Mouse (Mus musculus) cerebellum, adult 8-10 months (tissue): ENCODE measurements around the gene Gcnt2.
"Not testable (repeated sequence)": the region's sequence is repeated elsewhere in the genome, so short reads cannot be mapped to it uniquely, and the experiment has no call there.

Experiments used
- DNase-seq: peaks from one replicate; pipeline ENCODE4 v3.0.0; 2022

The Gcnt2 gene

DNA sequence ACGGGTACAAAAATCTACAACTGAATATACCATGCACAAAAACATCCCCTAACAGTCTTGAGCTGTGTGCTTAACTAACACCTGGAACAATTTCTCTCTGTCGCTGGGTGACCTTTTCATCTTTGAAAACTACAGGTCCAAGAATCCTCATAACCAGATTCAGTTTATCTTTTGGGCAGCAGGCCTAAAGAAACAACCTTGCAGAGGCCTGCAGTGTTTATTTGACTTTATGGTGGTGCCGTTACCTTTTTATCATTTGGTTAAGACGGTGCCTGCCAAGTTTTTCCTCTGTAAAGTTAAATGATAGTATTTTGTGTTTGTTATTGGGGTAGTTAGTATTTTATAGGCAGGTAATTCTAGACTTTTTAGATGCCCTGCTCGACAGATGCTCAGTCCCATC, 15.9 kb downstream of the Gcnt2 start:
- no peak for DNase-seq

DNA sequence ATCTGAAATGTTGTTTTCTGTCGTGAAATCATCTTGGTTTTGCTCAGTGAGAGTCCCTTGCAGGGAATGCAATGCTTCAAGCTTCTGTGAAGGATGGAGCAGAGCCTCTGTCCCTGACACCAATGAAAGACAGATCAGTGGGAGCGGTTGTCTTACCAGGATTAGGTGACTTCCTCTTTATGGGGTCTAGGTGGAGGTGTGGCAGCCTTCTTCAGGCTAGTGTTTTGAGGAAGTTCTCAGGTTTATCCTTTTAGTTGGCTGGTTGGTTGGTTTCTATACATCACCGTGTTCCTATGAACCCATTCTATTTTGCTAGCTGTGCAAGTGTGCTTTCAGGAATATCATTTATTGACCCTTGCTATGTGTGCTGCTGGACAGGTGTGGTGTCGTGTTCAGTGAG, 18.0 kb downstream of the Gcnt2 start:
- no peak for DNase-seq

DNA sequence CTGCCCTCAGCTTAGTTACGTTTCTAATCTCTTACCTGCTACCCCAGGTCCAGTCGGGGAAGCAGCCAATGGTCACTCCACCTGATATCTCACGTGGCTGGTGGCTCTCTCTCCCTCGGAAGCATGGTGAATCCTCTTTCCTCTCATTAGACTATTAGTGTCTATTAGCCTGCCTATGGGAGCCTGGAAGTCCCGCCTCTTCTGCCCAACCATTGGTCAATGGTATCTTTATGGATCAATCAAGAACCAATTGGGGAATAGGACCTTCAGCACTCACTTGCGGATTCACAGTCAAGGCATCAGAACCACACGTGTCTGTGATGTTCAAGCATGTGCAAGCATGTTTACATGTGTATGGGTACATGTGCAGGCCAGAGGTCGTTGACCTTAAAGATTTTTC, 21.0 kb downstream of the Gcnt2 start:
- DNase-seq, result no peak

- DNase-seq, result no peak
Observed at GRCm38 (mm10) chr13:40882606-40883005, 23.1 kb downstream of the Gcnt2 start.

DNA sequence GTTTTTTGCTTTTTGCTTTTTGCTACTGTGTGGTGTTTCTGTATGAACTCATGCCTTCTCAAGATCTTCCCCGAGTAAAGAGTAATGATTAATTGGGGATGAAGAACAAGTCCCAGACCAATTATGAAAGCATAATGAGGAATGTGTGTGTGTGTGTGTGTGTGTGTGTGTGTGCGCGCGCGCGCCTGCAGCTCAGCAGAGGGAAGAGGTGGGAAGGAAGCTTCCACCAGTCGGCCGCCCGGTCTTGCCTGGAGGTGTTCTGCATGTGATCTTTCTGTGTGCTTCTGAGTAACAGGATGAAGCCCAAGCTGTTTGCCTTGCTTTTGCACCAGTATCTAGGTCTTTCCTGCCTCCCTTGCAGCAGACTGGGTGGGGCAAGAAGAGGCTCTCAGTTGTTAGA, 24.3 kb downstream of the Gcnt2 start:
- no peak for DNase-seq

DNA sequence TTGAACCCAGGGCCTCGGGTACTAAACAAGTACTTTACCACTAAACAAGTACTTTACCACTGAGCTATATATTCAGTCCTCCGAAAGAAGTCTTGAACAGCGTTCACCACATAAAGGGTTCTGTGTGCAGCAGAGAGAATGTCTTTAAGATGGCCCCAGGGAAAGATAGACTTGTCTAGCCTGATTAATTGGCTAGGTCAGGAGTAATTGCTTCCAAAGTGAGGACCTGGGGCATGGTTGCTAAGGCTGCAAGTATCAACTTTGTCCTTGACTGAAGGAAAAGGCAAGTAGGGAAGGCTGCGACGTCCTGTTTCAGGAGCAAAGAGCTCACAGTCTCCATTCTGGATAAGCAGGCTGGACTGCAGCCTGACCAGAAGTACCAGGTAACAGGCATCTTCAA, 25.3 kb downstream of the Gcnt2 start:
- no peak for DNase-seq

DNA sequence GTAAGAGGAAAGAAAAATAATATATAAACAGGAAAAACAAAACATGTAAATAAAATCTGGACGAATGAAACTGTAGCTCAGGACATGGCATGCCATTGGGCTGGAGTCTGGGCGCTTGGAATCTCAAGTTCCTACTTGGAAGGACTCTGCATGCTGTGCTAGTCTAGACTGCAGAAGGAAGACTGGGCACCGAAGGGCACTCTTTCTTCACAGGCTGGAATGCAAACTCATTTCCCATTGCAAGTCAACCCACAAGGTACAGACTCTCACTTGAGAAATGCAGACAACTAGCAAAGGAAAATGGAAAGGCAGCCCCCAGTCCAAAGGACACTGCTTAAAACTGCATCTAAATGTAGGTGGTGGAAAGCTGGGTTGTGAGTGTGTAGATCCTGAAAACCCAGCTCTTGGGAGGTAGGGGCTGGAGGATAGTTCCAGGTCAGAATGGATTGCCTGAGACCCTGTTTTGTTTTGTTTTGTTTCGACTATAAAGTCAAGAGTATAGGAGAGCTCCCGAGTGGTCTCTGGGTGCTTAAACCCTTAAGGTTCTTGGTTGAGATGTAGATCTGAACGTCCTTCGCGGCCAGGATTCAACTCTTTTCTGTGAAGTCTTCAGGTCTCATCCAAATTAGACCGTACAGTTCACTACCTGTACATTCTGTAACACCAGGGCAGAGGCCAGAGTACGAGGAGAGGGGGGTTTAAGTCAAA, 26.5 kb downstream of the Gcnt2 start:
- no peak for DNase-seq

DNA sequence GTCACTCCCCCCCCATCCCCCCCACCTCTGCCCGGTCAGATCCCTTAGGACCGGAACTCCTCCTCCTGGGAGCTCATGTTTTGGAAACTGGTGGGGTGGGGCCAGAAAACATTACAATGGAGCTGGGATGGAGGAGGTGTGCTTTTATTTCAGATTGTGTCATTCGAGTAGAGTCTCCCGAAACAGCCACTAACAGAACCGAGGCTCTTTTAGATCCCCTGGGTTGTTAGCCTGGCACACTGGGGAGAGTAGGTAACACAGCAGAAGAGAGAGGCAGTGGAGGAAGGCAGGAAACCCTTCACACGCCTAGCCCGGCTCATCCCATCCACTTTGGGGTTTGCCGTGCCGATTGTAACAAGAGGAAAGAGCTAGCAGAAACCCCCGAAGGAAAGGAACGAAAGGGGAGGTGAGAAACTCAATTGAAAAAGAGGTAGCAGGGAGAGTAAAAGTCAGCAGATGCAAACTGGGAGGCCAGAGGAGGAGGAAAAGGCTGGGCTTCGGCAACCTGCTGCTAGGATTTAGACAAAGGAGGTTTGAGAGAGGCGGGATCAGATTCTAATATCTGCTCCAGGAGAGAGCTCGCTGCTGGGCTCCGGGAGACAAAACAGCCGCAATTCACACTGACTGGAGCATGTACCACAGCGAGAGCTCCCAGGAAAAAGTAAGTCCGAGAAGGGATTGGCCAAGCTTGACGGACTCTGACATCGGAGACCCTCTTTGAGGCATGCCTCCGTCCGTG, 27.3 kb downstream of the Gcnt2 start:
- no peak for DNase-seq

GRCm38 (mm10) chr13:40890595-40890994, 31.0 kb downstream of the Gcnt2 start:
- DNase-seq, result no peak

DNA sequence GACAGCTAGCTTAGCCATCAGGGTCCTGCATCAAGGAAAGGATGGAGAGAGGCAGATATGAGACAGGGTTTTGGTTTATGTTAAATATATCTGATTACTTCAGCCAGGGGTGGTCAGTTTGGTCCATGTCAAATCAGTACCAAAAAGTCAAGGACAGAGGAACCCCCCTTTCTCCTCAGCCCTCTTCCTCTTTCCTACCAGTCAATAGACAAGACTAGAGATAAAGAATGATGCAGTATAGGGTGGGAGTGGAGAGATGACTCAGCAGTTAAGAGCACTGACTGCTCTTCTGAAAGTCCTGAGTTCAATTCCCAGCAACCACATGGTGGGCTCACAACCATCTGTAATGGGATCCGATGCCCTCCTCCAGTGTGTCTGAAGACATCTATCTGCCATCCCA, 31.8 kb downstream of the Gcnt2 start:
- DNase-seq, result not testable (repeated sequence)

- no peak for DNase-seq
Observed at GRCm38 (mm10) chr13:40892043-40892442, 32.5 kb downstream of the Gcnt2 start.

GRCm38 (mm10) chr13:40892547-40892946, 33.0 kb downstream of the Gcnt2 start:
- no peak for DNase-seq

- no peak for DNase-seq
Observed at GRCm38 (mm10) chr13:40893573-40893972, 34.0 kb downstream of the Gcnt2 start.

GRCm38 (mm10) chr13:40898049-40898690, 38.6 kb downstream of the Gcnt2 start:
- DNase-seq, result not testable (repeated sequence)

DNA sequence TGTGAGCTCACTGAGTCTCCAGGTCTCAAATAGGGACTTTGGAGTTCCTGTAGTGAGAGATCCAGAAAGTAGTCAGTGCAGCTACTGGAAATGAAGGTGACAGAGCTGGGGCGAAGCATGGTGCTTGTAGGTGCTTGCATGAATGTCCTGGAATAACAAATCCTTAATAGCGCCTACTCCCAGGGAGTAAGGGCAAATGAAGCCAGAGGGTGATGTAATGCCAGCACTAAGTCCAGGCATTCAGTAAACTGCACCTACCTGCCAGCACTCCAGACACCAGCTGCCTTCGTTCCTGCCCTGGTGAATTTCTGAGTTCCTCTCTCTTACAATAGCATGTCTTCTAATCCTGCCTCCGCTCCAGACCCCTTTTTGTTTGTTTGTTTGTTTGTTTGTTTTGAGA, 39.1 kb downstream of the Gcnt2 start:
- DNase-seq, result no peak

GRCm38 (mm10) chr13:40899349-40899993, 39.9 kb downstream of the Gcnt2 start:
- no peak for DNase-seq

DNA sequence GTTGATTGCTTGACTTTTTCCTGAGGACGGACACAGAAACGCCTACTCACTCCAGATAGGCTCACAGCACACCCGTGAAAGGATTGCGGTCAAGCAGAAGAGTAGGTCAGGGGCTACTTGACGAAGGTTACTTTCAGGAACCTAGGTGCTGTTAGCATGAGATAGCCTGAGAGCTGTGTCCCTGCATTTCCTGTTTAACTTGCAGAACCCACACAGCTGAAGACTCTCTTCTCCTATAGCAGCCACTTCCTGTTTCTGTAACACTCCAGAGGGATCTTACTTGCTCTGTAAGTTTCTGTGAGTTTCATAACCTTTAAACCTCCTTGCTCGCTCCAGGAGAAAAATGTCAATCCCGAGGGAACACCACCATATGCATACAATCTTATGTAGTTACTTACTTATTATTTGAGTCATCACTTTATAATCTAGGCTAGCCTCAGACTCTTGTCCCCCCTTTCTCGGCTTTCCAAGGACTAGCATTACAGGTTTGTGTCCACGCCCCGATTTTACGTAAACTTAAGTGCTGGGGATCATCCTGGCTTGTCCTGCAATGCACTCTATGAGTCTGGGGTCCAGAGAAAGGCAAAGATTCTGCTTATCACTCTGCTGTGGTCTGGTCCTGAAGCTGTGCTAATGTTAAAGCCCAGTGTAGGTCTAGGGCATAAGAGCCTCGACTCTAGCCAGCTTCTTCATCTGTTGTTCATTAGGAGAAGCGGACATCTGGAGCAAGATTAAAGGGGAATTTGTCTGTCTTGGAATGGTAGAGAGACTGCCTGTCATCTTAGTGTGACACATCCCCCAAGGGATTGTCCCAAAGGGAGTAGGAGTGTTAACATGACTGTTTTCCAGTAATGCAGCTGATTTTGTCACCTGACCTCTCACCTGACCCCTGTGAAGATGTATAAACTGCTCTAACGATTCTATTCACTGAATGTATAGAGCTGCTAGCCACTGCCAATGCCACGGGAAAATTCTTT, 40.7 kb downstream of the Gcnt2 start:
- DNase-seq, result no peak

GRCm38 (mm10) chr13:40901263-40901662, 41.7 kb downstream of the Gcnt2 start:
- DNase-seq, result no peak

- no peak for DNase-seq
Observed at GRCm38 (mm10) chr13:40901831-40902459, 42.4 kb downstream of the Gcnt2 start.

- no peak for DNase-seq
Observed at GRCm38 (mm10) chr13:40904080-40904479, 44.5 kb downstream of the Gcnt2 start.

DNA sequence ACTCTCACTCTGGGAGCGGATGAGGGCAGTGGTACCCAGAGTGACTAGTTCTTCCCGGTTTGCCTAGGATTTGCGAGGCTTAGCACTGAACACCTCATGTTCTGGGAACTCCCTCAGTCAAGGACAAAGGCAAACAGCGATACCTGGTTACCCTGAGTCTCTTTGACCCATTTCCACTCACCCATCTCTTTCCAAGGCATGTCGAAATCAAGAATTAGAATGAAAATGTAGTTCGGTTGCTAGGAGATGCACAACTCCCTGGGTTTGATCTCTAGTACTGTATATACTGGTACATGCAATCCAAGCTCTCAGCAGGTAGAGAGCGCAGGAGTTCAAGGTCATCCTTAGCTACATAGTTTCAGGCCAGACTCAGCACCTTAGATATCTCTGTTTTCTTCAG, 47.0 kb downstream of the Gcnt2 start:
- no peak for DNase-seq

- DNase-seq, result no peak
Observed at GRCm38 (mm10) chr13:40907274-40907673, 47.7 kb downstream of the Gcnt2 start.
